Mouse (Mus musculus): ENCODE data around the gene Notch2.

GRCm38 (mm10) chr3:97976706-97977105 lies 36.6 kb upstream of the Notch2 start:
- no peak for TF ChIP-seq CTCF (conservative IDR thresholded peaks at IDR 0.05; ENCODE audit: insufficient read depth, insufficient read length, low read depth, low read length)
- no peak for TF ChIP-seq POLR2A (IDR thresholded peaks at IDR 0.05; ENCODE audit: low read depth, low read length)

Measured in kidney, adult 2 months (tissue).